Mouse (Mus musculus): Measurements from ENCODE around the gene Mid1. TPM values are rescaled to one million over a fixed set of nuclear protein-coding genes. Genes with fewer than 3 reads are reported as not detected.
"Not testable (repeated sequence)": the region's sequence is repeated elsewhere in the genome, so short reads cannot be mapped to it uniquely, and the experiment has no call there.

Gene Mid1
- total and polyA plus RNA-seq, 2 experiments from 2014 or later = 3.3 to 7.8 TPM

GRCm38 (mm10) chrX:170009801-170010221, 324.8 kb downstream of the Mid1 start:
- not testable (repeated sequence) for H3K36me3 ChIP-seq (ENCODE audit: insufficient read depth, low read length)
- H3K27ac ChIP-seq (ENCODE audit: low read depth, low read length) = peak overlapping the region; percentile 83

DNA sequence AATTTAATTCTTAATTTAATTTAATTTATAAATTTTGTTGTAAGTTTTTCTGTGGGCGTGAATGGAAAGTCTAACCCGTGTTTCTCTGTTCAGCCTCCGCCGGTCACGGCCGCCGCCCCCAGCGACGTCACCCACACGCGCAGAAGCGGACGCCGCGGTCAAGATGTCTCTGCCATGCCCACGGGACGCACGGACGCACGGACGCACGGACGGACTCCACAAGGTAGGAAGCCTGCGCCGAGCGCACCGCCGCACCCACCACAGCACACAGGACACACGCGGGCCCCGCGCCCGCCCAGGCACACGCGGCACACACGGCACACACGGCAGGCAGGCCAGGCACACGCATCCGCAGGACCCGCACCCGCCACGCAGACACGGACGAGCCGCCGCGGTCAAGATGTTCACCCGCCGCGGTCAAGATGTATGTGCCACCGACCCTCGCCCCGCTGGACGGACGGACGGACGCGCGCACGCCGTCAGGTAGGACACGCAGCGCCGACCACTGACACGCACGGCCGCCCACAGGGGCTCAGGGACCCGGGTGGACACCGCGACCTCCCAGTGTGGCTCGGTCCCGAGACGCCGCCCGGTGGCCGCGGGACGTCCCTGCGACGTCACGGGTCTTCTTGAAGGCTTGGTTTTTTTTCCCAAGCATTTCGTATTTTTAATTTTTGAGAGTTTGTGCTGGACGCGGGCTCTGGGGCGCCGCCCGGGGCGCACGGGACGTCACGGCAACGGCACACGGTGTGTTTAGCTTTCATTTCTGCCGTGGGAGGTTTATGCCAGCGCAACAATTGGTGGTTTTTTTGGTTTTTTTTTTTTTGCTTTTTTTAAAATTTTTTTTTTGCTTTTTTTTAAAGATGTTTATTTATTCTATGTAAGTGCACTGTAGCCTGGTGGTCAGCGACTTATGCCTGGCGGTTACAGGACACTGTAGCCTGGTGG, 325.9 kb downstream of the Mid1 start:
- H3K27ac ChIP-seq (ENCODE audit: low read depth, low read length); H3K9ac ChIP-seq (replicated peaks; ENCODE audit: low read length, poor library complexity, severe bottlenecking); H3K27me3 ChIP-seq (ENCODE audit: insufficient read depth, low read length); H3K4me1 ChIP-seq (ENCODE audit: insufficient read depth, low read length); H3K36me3 ChIP-seq (ENCODE audit: insufficient read depth, low read length): not testable (repeated sequence)
- ATAC-seq (ENCODE audit: low FRiP score) = peak; percentile 22; the same call in 1 of the 2 replicates
- 82% methylated on average over 93 of the region's 97 CpGs for WGBS
- DNase-seq (ENCODE audit: low spot score) = peak; percentile 47
- H3K4me2 ChIP-seq (ENCODE audit: low read depth, low read length, poor library complexity, severe bottlenecking) = peak overlapping the region; percentile 20; the same call in 1 of the 2 replicates
- peak; percentile 58 for TF ChIP-seq CTCF (IDR thresholded peaks at IDR 0.05)
- H3K9me3 ChIP-seq (ENCODE audit: low read length) = peaks cover 19% of the 10 kb centered on the region
- H3K4me3 ChIP-seq (ENCODE audit: low read depth, low read length) = peak overlapping the region; percentile 6; the same call in 1 of the 2 replicates

More at GRCm38 (mm10) chrX:170009801-170010221, 324.8 kb downstream of the Mid1 start:
- ATAC-seq (ENCODE audit: low FRiP score) (peak; percentile 97), DNase-seq (ENCODE audit: low spot score) (peak; percentile 100)
- H3K4me1 ChIP-seq (ENCODE audit: insufficient read depth, low read length); H3K27me3 ChIP-seq (ENCODE audit: insufficient read depth, low read length); H3K4me2 ChIP-seq (ENCODE audit: low read depth, low read length, poor library complexity, severe bottlenecking): not testable (repeated sequence)
- WGBS = 59% methylated on average over 25 of the region's 25 CpGs
- peak overlapping the region; percentile 71 for H3K9ac ChIP-seq (replicated peaks; ENCODE audit: low read length, poor library complexity, severe bottlenecking)
- H3K9me3 ChIP-seq (ENCODE audit: low read length) = peaks cover 19% of the 10 kb centered on the region
- peak overlapping the region; percentile 48 for H3K4me3 ChIP-seq (ENCODE audit: low read depth, low read length)

DNA sequence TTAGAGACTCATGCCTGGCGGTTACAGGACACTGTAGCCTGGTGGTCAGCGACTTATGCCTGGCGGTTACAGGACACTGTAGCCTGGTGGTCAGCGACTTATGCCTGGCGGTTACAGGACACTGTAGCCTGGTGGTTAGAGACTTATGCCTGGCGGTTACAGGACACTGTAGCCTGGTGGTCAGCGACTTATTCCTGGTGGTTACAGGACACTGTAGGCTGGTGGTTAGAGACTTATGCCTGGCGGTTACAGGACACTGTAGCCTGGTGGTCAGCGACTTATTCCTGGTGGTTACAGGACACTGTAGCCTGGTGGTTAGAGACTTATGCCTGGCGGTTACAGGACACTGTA, 326.5 kb downstream of the Mid1 start:
- H3K4me1 ChIP-seq (ENCODE audit: insufficient read depth, low read length); ATAC-seq (ENCODE audit: low FRiP score); DNase-seq (ENCODE audit: low spot score); H3K27me3 ChIP-seq (ENCODE audit: insufficient read depth, low read length); H3K4me2 ChIP-seq (ENCODE audit: low read depth, low read length, poor library complexity, severe bottlenecking); H3K27ac ChIP-seq (ENCODE audit: low read depth, low read length); H3K36me3 ChIP-seq (ENCODE audit: insufficient read depth, low read length); H3K9ac ChIP-seq (replicated peaks; ENCODE audit: low read length, poor library complexity, severe bottlenecking); H3K4me3 ChIP-seq (ENCODE audit: low read depth, low read length): not testable (repeated sequence)
- peaks cover 19% of the 10 kb centered on the region for H3K9me3 ChIP-seq (ENCODE audit: low read length)
- WGBS = 92% methylated on average over 8 of the region's 10 CpGs

GRCm38 (mm10) chrX:170013421-170013820, 328.4 kb downstream of the Mid1 start:
- not testable (repeated sequence) for ATAC-seq (ENCODE audit: low FRiP score); H3K27ac ChIP-seq (ENCODE audit: low read depth, low read length); H3K4me3 ChIP-seq (ENCODE audit: low read depth, low read length); DNase-seq (ENCODE audit: low spot score); H3K27me3 ChIP-seq (ENCODE audit: insufficient read depth, low read length); H3K4me1 ChIP-seq (ENCODE audit: insufficient read depth, low read length); H3K4me2 ChIP-seq (ENCODE audit: low read depth, low read length, poor library complexity, severe bottlenecking); H3K9ac ChIP-seq (replicated peaks; ENCODE audit: low read length, poor library complexity, severe bottlenecking); H3K36me3 ChIP-seq (ENCODE audit: insufficient read depth, low read length)
- H3K9me3 ChIP-seq (ENCODE audit: low read length) = peaks cover 19% of the 10 kb centered on the region
- WGBS = 84% methylated on average over 13 of the region's 13 CpGs

- not testable (repeated sequence) for H3K36me3 ChIP-seq (ENCODE audit: insufficient read depth, low read length); H3K27ac ChIP-seq (ENCODE audit: low read depth, low read length); H3K4me1 ChIP-seq (ENCODE audit: insufficient read depth, low read length); H3K4me2 ChIP-seq (ENCODE audit: low read depth, low read length, poor library complexity, severe bottlenecking); H3K4me3 ChIP-seq (ENCODE audit: low read depth, low read length); H3K9ac ChIP-seq (replicated peaks; ENCODE audit: low read length, poor library complexity, severe bottlenecking); ATAC-seq (ENCODE audit: low FRiP score); H3K27me3 ChIP-seq (ENCODE audit: insufficient read depth, low read length); DNase-seq (ENCODE audit: low spot score)
- 94% methylated on average over 11 of the region's 13 CpGs for WGBS
- peaks cover 24% of the 10 kb centered on the region for H3K9me3 ChIP-seq (ENCODE audit: low read length)
Measured at GRCm38 (mm10) chrX:170014038-170014437, 329.0 kb downstream of the Mid1 start.

DNA sequence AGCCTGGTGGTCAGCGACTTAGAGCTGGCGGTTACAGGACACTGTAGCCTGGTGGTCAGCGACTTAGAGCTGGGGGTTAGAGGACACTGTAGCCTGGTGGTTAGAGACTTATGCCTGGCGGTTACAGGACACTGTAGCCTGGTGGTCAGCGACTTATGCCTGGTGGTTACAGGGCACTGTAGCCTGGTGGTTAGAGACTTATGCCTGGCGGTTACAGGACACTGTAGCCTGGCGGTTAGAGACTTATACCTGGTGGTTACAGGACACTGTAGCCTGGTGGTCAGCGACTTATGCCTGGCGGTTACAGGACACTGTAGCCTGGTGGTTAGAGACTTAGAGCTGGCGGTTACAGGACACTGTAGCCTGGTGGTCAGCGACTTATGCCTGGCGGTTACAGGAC, 330.9 kb downstream of the Mid1 start:
- DNase-seq (ENCODE audit: low spot score); H3K27me3 ChIP-seq (ENCODE audit: insufficient read depth, low read length); H3K4me1 ChIP-seq (ENCODE audit: insufficient read depth, low read length); ATAC-seq (ENCODE audit: low FRiP score); H3K36me3 ChIP-seq (ENCODE audit: insufficient read depth, low read length); H3K27ac ChIP-seq (ENCODE audit: low read depth, low read length); H3K4me3 ChIP-seq (ENCODE audit: low read depth, low read length); H3K9ac ChIP-seq (replicated peaks; ENCODE audit: low read length, poor library complexity, severe bottlenecking); H3K4me2 ChIP-seq (ENCODE audit: low read depth, low read length, poor library complexity, severe bottlenecking): not testable (repeated sequence)
- WGBS = 93% methylated on average over 12 of the region's 12 CpGs
- peaks cover 16% of the 10 kb centered on the region; the same call in 1 of the 2 replicates for H3K9me3 ChIP-seq (ENCODE audit: low read length)
